Mouse (Mus musculus): Measurements from ENCODE around the gene Plekhj1.
"Not testable (repeated sequence)": the region's sequence is repeated elsewhere in the genome, so short reads cannot be mapped to it uniquely, and the experiment has no call there.

Plekhj1 gene

GRCm38 (mm10) chr10:80798150-80799006 lies at the start of gene Plekhj1, which contains the start of gene Sf3a2:
TSS of gene Plekhj1 (minus strand) at chr10:80798626.
TSS of gene Sf3a2 (plus strand) at chr10:80798198.
- in situ Hi-C loops (cut with MboI, MseI), result no loop called here

GRCm38 (mm10) chr10:80845732-80846131 lies 47.3 kb upstream of the Plekhj1 start:
- in situ Hi-C loops (cut with MboI, MseI), result no loop called here

- in situ Hi-C loops (cut with MboI, MseI), result no loop called here
These were observed 46.7 kb upstream of the Plekhj1 start for GRCm38 (mm10) chr10:80845055-80845693.

- in situ Hi-C loops (cut with MboI, MseI), result no loop called here
These were observed 45.6 kb upstream of the Plekhj1 start, which contains the start of gene Lingo3 for GRCm38 (mm10) chr10:80843931-80844547. TSS of gene Lingo3 (minus strand) at chr10:80844039.

GRCm38 (mm10) chr10:80843087-80843930 lies 44.9 kb upstream of the Plekhj1 start:
- in situ Hi-C loops (cut with MboI, MseI), result no loop called here

- in situ Hi-C loops (cut with MboI, MseI), result no loop called here
These were observed 43.9 kb upstream of the Plekhj1 start for GRCm38 (mm10) chr10:80842334-80842733.

GRCm38 (mm10) chr10:80841685-80842084 lies 43.3 kb upstream of the Plekhj1 start:
- in situ Hi-C loops (cut with MboI, MseI), result no loop called here

- in situ Hi-C loops (cut with MboI, MseI), result loop anchor here in 1 of 2 experiments (5.0 kb wide), 1 partner anchor 37 kb away; no protein-coding TSS in a partner anchor
These were observed 41.4 kb upstream of the Plekhj1 start for GRCm38 (mm10) chr10:80839848-80840247.

GRCm38 (mm10) chr10:80838346-80838912 lies 40.0 kb upstream of the Plekhj1 start:
- in situ Hi-C loops (cut with MboI, MseI), result loop anchor here in 1 of 2 experiments (5.0 kb wide), 1 partner anchor 39 kb away; no protein-coding TSS in a partner anchor

- in situ Hi-C loops (cut with MboI, MseI), result loop anchor here in 1 of 2 experiments (5.0 kb wide), 1 partner anchor 39 kb away; no protein-coding TSS in a partner anchor
These were observed 39.4 kb upstream of the Plekhj1 start for GRCm38 (mm10) chr10:80837827-80838226.

- in situ Hi-C loops (cut with MboI, MseI), result loop anchor here in 1 of 2 experiments (5.0 kb wide), 1 partner anchor 40 kb away; no protein-coding TSS in a partner anchor
These were observed 38.5 kb upstream of the Plekhj1 start for GRCm38 (mm10) chr10:80836949-80837379.

GRCm38 (mm10) chr10:80835617-80836016 lies 37.2 kb upstream of the Plekhj1 start:
- in situ Hi-C loops (cut with MboI, MseI), result loop anchor here in 1 of 2 experiments (5.0 kb wide), 1 partner anchor 42 kb away; no protein-coding TSS in a partner anchor

GRCm38 (mm10) chr10:80832818-80833217 lies 34.4 kb upstream of the Plekhj1 start:
- in situ Hi-C loops (cut with MboI, MseI), result no loop called here

GRCm38 (mm10) chr10:80831136-80831535 lies 32.7 kb upstream of the Plekhj1 start:
- in situ Hi-C loops (cut with MboI, MseI), result no loop called here

- in situ Hi-C loops (cut with MboI, MseI), result no loop called here
These were observed 31.2 kb upstream of the Plekhj1 start for GRCm38 (mm10) chr10:80829359-80830278.

- in situ Hi-C loops (cut with MboI, MseI), result not testable (repeated sequence)
These were observed 30.2 kb upstream of the Plekhj1 start for GRCm38 (mm10) chr10:80828587-80828986.

GRCm38 (mm10) chr10:80827870-80828420 lies 29.5 kb upstream of the Plekhj1 start:
- in situ Hi-C loops (cut with MboI, MseI), result no loop called here

- in situ Hi-C loops (cut with MboI, MseI), result no loop called here
These were observed 28.8 kb upstream of the Plekhj1 start for GRCm38 (mm10) chr10:80827063-80827869.

Data from T-helper 17 cell (primary cell).